Mouse (Mus musculus): ENCODE measurements around the gene Bahd1.
A peak's percentile ranks its signal among the peaks of the same experiment; 100 is the strongest.

Gene Bahd1

DNA sequence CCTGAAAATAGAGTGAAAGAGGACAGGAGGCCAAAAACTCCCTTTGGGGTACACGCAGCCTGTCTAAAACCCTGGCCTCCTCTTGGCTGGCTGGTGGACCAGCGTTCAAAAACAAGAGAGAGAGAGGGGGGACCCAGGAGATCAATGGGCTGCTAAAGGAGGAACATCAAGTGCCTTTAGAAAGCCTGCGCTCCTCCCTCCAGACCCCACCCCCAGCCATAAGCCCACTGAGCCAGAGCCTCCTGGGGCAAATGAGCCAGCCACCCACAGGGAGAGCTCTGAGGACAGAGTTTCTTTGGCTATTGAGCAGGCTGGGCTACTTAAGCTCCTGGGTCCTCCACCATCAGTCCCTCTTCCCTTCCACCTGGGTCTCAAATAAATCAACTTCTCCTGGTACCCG lies 1.4 kb upstream of the Bahd1 start:
- no peak for DNase-seq (ENCODE audit: low spot score)

DNA sequence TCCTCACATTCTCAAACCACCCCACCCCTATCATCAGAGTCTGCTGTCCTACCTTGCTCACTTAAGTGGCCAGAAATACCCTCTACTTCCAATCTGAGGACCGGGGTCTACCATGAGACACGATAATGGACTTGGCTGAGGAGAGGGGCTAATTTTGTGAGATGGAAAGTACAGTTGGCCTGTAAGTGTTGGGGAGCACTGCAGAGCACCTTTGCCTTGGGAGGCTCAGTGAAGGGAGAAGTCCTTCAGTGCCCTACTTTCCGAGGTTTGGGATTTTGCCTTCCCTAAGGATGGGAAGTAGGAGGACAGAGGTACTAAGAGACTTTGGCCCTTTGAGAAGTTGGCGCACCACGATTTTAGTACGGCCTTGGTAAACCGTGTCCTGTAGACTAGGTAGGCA lies 871 bp upstream of the Bahd1 start:
- no peak for DNase-seq (ENCODE audit: low spot score)

DNA sequence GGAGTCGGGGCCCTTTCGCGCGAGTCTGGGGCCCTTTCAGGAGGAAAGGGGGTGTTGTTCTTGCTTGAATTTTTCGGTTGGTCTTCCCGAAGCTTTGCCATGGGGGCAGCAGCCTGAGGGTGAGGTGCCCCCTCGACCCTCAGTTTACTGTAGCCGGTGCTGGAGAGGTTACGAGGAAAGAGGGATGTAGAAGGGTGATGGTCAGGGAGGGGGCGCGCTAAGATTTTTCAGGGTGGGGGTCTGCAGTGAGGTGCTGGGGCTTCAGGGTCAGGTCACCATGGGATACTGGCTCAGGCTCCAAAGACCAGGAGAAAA lies 606 bp downstream of the Bahd1 start:
- no peak for DNase-seq (ENCODE audit: low spot score)

DNA sequence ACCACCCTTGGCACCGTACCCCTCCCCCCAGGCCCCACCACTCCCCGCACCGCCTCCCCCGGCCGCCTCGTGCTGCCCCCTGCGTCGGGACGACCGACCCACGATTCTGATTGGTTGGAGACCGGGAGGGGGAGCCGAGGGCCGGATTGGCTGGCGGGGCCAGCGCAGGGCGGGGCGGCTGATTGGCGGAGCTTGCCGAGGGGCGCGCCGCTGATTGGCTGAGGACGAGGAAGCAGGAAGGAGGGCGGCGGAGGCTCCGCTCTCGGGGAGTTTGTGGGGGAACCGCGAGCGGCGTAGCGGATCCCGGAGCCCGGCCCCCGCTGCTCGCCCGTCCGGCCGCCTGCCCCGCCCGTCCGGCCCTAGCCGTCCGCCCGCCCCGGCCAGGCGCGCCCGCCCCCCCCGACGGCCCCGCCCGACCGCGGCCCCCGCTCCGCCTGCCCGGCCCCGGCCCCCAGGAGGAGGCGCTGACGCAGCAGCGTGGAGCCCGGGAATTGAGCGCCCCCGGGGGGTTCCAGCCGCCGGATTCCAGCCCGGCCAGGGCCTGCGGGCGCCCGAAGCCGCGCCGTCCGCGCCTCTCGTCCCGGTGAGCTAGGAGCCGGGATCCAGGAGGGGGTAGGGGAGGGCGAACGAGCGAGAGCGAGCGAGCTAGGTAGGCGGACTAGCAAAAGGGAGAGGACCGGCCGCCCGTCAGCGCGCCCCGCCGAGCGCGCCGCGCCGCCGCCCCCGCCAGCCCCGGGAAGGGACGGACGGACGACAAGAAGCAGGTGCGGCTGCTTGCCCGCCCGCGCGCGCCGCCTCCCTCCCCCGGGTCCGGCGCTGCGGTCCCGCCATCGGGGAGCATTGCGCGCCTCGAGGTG lies 1.2 kb downstream of the Bahd1 start:
- peak; percentile 96 for DNase-seq (ENCODE audit: low spot score)

DNA sequence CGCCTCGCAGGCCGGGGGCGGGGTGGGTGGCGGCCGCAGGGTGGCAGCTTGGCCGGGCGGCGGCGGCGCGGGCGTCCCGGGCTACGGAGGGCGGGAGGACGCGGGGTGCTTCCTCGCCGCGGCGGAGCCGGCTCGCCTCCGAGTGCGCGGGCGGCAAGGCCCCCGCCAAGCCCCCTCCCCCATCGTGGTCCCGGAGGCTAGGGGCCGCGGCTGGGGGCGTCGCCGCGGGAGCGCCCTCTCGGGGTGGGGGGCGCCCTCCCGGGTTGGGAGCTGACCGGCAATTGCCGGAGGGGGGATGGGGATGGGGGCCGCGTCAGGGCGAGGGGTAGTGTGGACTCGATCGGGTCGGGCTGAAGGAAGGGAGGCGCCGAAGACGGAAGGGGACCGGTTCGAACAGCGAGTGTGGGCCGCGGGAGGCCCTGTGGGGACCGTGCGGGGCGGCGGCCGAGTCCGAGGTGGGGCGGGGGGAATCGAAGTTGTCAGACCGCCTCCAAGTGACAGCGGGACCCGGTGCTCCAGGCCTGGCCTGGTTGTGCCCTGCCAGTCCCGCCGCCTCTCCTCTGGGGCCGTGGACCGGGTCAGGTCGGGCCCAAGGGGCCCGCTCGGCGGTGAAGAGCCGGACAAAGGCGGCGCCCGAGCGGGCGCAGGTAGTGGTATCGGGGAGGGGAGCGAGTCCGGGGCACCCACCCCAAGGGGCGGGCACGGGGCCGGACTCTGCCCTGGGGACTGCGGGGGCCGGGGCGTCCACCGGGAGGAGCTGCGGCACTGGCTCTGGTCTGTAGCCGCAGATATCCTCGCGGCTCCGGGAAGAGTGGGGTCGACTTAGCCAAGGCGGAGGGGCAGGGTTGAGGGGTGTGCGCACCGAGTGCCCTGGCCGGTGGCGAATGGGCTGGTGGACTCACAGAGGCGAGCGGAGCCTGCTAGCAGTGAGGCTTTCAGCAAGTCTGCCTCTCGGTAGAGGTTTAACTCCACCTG lies 2.2 kb downstream of the Bahd1 start:
- DNase-seq (ENCODE audit: low spot score): peak; percentile 71

DNA sequence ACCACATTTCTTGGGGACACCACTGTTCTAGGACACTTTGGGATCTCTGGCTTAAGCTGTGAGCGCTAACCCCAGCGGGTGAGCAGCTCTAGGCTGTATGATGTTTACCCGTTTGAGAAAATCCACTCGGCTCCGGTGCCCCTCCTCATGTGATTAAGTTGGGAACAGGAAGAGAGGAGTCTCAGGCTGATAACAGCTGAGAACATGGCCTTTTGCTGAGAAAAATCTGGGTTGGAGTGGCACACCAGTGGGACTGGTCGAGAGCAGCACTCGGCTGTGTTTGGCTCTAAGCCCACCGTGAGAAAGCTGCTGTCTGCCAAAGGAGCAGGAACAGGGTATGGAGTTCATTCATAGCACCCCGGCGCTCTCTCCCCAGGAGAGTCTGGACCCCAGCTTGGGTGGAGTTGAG lies 3.2 kb downstream of the Bahd1 start:
- DNase-seq (ENCODE audit: low spot score): peak; percentile 36

DNA sequence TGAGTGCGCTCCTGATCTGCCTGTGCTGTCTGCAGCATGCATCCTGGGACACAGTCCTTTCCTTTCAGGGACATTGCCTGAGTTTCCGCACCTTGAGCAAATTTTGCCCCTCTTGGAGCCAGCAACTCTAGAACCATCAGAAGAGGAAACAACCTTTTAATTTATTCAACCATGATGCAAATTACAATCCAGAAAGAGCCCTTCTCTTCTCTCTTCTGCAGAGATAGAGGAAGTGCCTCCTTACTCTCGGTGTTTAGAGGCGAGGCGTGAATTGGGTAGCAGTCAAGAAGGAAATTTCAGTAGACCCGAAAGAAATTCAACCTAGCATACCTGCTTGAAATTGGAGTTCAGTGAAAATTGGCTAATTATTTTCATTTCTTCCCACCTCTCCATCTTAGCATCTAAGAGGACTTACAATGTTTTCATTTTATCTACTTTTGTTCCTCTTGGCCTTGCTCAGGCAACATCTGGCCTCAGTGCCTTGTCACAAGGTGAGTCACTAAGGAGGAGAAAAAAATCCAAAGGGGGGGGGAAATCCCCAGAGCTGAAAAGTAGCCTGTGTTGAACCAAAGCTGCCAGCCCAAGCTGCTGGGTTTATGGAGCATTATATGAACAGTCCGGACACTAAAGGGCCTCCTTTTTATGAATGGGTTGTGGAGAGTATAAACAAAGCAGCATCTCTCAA lies 5.4 kb downstream of the Bahd1 start:
- DNase-seq (ENCODE audit: low spot score): no peak

GRCm38 (mm10) chr2:118906118-118906492 lies 5.9 kb downstream of the Bahd1 start:
- no peak for DNase-seq (ENCODE audit: low spot score)

DNA sequence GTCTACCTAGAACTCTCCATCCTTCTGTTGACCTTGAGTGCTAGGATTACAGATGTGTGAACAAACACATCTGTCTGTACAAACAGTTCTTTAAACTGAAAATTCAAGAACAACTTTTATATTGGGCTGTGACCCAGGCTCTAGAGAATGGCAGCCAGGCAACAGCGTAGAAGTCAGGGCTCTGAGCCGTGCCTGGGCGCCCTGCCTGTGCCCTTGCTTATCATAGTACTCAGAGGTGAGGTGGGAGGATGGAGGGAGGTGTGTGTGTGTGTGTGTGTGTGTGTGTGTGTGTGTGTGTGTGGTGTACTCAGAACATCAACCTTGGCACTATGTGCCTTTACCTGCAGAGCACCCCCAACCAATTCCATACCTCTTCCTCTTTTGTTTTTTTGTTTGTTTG lies 7.6 kb downstream of the Bahd1 start:
- no peak for DNase-seq (ENCODE audit: low spot score)

DNA sequence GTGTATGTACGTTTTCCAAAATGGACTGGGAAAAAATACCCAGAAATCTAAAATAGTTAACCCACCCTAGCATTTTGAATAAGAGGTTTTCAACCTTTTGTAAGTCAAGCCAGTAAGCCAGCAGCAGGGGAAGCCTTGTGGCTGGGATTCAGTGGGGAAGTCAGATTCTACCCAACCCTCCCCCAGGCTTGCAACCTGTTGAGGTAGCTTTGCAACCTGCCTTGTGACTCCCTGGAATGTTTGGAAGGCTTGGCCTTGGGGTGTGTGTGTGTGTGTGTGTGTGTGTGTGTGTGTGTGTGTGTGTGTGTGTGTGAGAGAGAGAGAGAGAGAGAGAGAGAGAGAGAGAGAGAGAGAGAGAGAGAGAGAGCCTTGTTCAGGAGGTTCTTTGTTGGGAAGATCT lies 9.0 kb downstream of the Bahd1 start:
- no peak for DNase-seq (ENCODE audit: low spot score)

DNA sequence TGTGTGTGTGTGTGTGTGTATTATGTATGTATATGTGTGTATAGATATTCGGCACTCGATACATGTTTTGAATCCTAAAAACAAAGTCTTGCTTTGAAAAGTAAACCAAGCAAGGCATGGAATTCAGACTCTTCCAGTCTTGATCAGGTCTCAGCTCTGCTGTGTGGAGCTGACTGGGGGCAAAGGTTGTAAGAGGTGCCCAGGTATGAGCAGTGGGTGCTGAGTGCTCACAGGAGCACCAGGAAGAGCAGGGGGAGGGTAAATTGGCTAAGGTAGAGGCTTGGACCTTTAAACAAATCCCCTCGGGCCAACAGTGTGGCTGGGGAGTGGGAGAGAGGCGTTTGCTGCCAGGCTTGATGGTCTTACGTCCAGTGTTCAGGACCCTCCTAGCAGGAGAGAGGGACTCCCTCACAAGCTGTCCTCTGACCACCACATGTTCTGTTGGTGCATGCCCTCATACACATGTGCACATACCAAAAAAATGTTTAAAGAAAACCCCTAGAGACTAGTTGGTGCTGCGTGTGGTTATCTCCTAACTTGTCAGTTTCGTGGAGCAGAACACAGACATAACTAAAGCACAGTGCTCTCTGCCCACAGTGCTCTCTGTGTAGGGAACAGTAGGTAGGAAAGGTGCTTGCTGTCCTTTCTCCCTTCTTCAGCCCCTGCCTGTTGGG lies 10.6 kb downstream of the Bahd1 start:
- DNase-seq (ENCODE audit: low spot score): no peak

DNA sequence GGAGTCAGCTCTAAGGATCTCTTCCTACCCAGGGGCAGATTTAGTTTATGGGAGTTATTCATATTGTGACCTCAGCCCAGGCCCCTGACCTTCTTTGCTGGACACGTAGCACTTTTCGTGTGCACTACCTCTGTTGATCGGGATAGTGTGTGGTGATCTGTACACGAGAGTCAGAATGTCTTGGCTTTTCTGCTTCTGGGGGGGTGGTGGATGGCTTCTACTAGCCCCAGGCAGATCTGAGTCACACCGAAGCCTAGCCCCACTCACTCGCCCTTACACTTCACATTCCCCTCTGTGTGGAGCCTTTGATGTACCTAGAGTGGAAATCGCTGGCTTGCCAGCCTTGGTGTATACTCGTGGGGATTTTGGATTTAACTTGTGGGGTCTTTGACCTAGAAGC lies 12.5 kb downstream of the Bahd1 start:
- DNase-seq (ENCODE audit: low spot score): no peak

DNA sequence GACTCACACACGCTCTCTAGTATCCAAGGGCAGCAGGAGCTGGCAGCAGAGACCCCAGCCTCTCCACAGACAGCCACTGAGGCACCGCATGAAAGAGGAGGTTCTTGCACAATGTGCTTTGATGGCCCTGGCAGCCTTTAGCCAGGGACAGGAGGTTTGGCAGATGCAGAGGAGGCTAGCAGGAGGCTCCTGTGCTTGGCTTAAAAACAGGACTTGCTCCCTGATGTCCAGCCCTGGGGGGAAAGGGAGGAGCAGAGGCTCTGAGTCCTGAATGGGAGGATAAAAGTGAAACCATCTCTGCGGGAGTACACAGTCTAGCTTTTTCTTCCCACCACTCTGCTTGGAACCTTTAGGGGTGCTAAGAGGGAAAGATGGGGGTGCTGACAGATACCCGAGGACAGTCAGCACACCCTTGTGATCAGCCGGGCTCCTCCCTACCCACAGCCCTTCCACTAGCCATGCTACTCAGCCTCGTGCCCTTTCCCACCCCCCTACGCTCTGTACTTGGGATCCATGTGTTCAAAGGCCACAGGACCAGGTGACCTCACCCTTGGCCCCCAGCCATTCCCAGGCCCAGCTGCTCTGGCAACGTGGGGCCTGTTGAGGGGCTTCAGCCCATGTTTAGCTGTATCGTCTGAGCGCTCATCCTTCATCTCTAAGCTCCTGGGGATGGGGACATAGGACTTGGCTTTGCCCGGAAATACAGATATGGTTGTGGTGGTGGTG lies 13.5 kb downstream of the Bahd1 start:
- no peak for DNase-seq (ENCODE audit: low spot score)

GRCm38 (mm10) chr2:118914685-118915084 lies 14.5 kb downstream of the Bahd1 start:
- DNase-seq (ENCODE audit: low spot score): no peak

GRCm38 (mm10) chr2:118916436-118916835 lies 16.3 kb downstream of the Bahd1 start:
- DNase-seq (ENCODE audit: low spot score): no peak

- DNase-seq (ENCODE audit: low spot score): no peak
Observed at GRCm38 (mm10) chr2:118918543-118918942, 18.4 kb downstream of the Bahd1 start.

DNA sequence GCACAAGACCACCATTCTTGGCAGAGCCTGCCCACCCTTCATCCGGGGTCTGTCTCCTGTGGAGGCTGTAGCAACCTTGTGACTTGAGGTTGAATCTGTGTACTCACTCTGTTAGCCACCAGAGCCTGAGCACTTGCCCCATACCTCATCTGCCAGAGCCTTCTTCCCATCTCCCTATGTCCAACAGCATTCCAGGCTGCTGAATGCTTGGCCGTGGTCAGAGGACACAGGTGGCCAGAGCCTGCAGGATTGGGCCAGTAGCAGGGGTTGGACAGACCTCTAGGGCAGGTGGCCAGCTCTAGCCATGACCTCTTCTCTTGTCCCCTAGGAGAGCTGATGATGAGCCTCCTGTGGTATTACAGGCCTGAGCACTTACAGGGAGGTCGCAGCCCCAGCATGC lies 20.3 kb downstream of the Bahd1 start:
- no peak for DNase-seq (ENCODE audit: low spot score)

GRCm38 (mm10) chr2:118925952-118926351 lies 25.8 kb downstream of the Bahd1 start:
- peak; percentile 58 for DNase-seq (ENCODE audit: low spot score)

- DNase-seq (ENCODE audit: low spot score): peak; percentile 78
Observed at GRCm38 (mm10) chr2:118926361-118926997, 26.3 kb downstream of the Bahd1 start, which contains the start of gene Chst14. Gene Chst14, plus strand, starts transcription at chr2:118926496.

DNA sequence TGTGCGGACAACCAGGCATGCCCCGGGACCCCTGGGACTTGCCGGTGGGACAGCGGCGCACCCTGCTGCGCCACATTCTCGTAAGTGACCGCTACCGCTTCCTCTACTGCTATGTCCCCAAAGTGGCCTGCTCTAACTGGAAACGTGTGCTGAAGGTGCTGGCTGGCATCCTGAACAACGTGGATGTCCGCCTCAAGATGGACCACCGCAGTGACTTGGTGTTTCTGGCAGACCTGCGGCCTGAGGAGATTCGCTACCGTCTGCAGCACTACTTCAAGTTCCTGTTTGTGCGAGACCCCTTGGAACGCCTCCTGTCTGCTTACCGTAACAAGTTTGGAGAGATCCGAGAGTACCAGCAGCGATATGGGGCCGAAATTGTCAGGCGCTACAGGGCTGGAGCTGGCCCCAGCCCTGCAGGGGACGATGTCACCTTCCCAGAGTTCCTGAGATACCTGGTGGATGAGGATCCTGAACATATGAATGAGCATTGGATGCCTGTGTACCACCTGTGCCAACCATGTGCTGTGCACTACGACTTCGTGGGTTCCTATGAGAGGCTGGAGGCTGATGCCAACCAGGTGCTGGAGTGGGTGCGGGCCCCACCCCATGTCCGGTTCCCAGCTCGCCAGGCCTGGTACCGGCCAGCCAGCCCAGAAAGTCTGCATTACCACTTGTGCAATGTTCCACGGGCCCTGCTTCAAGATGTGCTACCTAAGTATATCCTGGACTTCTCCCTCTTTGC lies 27.0 kb downstream of the Bahd1 start:
- DNase-seq (ENCODE audit: low spot score): no peak
